In genomic region chr2:168626385-168626784, GRCm38 (mm10) we compare ENCODE assay signal across 11 mouse cellular contexts. TPM values are rescaled to one million over a fixed set of nuclear protein-coding genes. Genes with fewer than 3 reads are reported as not detected.
DNase-seq lines count a peak whose midpoint lies in the region; ATAC-seq and TF ChIP-seq lines count a peak whose summit lies in the region.
"Had no signal": no experiment of that assay in that cellular context is flagged by ENCODE, and none has a peak within 500 bp of the region (broad histone marks: within the 10 kb centered on the region; RNA-seq: fewer than 3 reads in every experiment).

No protein-coding gene starts in this region.

- H3K4me3 ChIP-seq in embryonic facial prominence, embryonic 12.5 days: no peak overlapping the region
- H3K4me3 ChIP-seq in forebrain, embryonic 15.5 days: no peak overlapping the region
- H3K4me3 ChIP-seq in limb, embryonic 12.5 days (replicated peaks): no peak overlapping the region
- no peak overlapping the region for H3K4me3 ChIP-seq in neural tube, embryonic 15.5 days (replicated peaks)
- no peak overlapping the region for H3K4me3 ChIP-seq in gastrocnemius, adult 2 months

- no peak overlapping the region for H3K9ac ChIP-seq in embryonic facial prominence, embryonic 12.5 days
- no peak overlapping the region; the same call in 1 of the 2 replicates for H3K9ac ChIP-seq in forebrain, embryonic 15.5 days (replicated peaks)
- H3K9ac ChIP-seq in limb, embryonic 12.5 days (replicated peaks): peak overlapping the region; percentile 18; the same call in 1 of the 2 replicates
- 0 out of 2 replicates have a peak overlapping the region, but pooled peaks have one; percentile 23 for H3K9ac ChIP-seq in neural tube, embryonic 15.5 days (replicated peaks)
- H3K9ac ChIP-seq: liver, postnatal 0 days had no signal

- H3K4me2 ChIP-seq in embryonic facial prominence, embryonic 12.5 days (replicated peaks): no peak overlapping the region
- H3K4me2 ChIP-seq in forebrain, embryonic 15.5 days (replicated peaks): no peak overlapping the region
- H3K4me2 ChIP-seq in limb, embryonic 12.5 days: no peak overlapping the region
- H3K4me2 ChIP-seq in neural tube, embryonic 15.5 days: no peak overlapping the region

- ATAC-seq in embryonic facial prominence, embryonic 12.5 days (ENCODE audit: insufficient number of reproducible peaks, insufficient read depth, low FRiP score, low TSS enrichment): no peak; the same call in 1 of the 2 replicates
- ATAC-seq in forebrain, embryonic 15.5 days (replicated peaks): peak; percentile 85
- ATAC-seq in limb, embryonic 12.5 days (ENCODE audit: insufficient number of reproducible peaks, insufficient read depth, low FRiP score, low TSS enrichment, low read depth): no peak
- peak; percentile 58 for ATAC-seq in neural tube, embryonic 15.5 days (ENCODE audit: low FRiP score)
- ATAC-seq: liver, postnatal 0 days had no signal

- DNase-seq in gastrocnemius, adult 2 months: no peak
- no peak for DNase-seq in layer of hippocampus, adult 9-10 months (ENCODE audit: low spot score)
- no peak for DNase-seq in right cerebral cortex, postnatal 4 days
- DNase-seq: cerebellum, postnatal 14 days; heart, adult 11 months; kidney, adult 9 months; liver, postnatal 0 days had no signal

- peaks cover 5% of the 10 kb centered on the region; the same call in 1 of the 2 replicates for H3K9me3 ChIP-seq in embryonic facial prominence, embryonic 12.5 days
- H3K9me3 ChIP-seq in forebrain, embryonic 15.5 days: no peaks in the 10 kb centered on the region
- peaks cover 19% of the 10 kb centered on the region; the same call in 1 of the 2 replicates for H3K9me3 ChIP-seq in limb, embryonic 12.5 days
- H3K9me3 ChIP-seq in neural tube, embryonic 15.5 days (replicated peaks): no peaks in the 10 kb centered on the region; the same call in 1 of the 2 replicates

- whole genome bisulfite sequencing in embryonic facial prominence, embryonic 12.5 days: 43% methylated on average over 9 of the region's 9 CpGs
- 19% methylated on average over 9 of the region's 9 CpGs for WGBS in forebrain, embryonic 15.5 days
- 63% methylated on average over 9 of the region's 9 CpGs for WGBS in limb, embryonic 12.5 days
- 24% methylated on average over 9 of the region's 9 CpGs for WGBS in neural tube, embryonic 15.5 days

- intact Hi-C loops in gastrocnemius, adult 2 months (cut with DNase I): loop anchor here (5.0 kb wide), 2 partner anchors 34 to 109 kb away; no protein-coding TSS in a partner anchor

- H3K27me3 ChIP-seq in embryonic facial prominence, embryonic 12.5 days: no peaks in the 10 kb centered on the region
- no peaks in the 10 kb centered on the region for H3K27me3 ChIP-seq in forebrain, embryonic 15.5 days
- H3K27me3 ChIP-seq in limb, embryonic 12.5 days: peaks cover 14% of the 10 kb centered on the region; the same call in 1 of the 2 replicates
- H3K27me3 ChIP-seq in neural tube, embryonic 15.5 days (replicated peaks): no peaks in the 10 kb centered on the region

- H3K4me1 ChIP-seq in embryonic facial prominence, embryonic 12.5 days: peaks cover 19% of the 10 kb centered on the region
- H3K4me1 ChIP-seq in forebrain, embryonic 15.5 days: peaks cover 19% of the 10 kb centered on the region
- peaks cover 34% of the 10 kb centered on the region for H3K4me1 ChIP-seq in limb, embryonic 12.5 days (replicated peaks)
- peaks cover 15% of the 10 kb centered on the region for H3K4me1 ChIP-seq in neural tube, embryonic 15.5 days

- peak overlapping the region; percentile 79 for H3K27ac ChIP-seq in embryonic facial prominence, embryonic 12.5 days
- peak overlapping the region; percentile 82 for H3K27ac ChIP-seq in forebrain, embryonic 15.5 days (replicated peaks)
- no peak overlapping the region for H3K27ac ChIP-seq in limb, embryonic 12.5 days
- peak overlapping the region; percentile 79 for H3K27ac ChIP-seq in neural tube, embryonic 15.5 days (replicated peaks)
- no peak overlapping the region for H3K27ac ChIP-seq in gastrocnemius, adult 2 months

- TF ChIP-seq CTCF in gastrocnemius, adult 2 months (IDR thresholded peaks at IDR 0.05): no peak

- no peaks in the 10 kb centered on the region for H3K36me3 ChIP-seq in embryonic facial prominence, embryonic 12.5 days
- H3K36me3 ChIP-seq in forebrain, embryonic 15.5 days: no peaks in the 10 kb centered on the region
- H3K36me3 ChIP-seq in limb, embryonic 12.5 days: no peaks in the 10 kb centered on the region
- no peaks in the 10 kb centered on the region for H3K36me3 ChIP-seq in neural tube, embryonic 15.5 days

RNA-seq across cellular contexts. Expression of gene Nfatc2, which starts 24.9 kb away (rescaled TPM):
- polyA plus RNA-seq in embryonic facial prominence, embryonic 12.5 days (2016; fragmentation: Nextera tagmentation; extraction: Ambion mirVana): 4.6 and 5.1 TPM in 2 replicates
- polyA plus RNA-seq in forebrain, embryonic 15.5 days (2015; fragmentation: Nextera tagmentation; extraction: Ambion mirVana): 1.9 TPM in 2 replicates
- 5.3 and 5.5 TPM in 2 replicates for polyA plus RNA-seq in limb, embryonic 12.5 days (2016; fragmentation: Nextera tagmentation; extraction: Ambion mirVana)
- polyA plus RNA-seq in neural tube, embryonic 15.5 days (2015; fragmentation: Nextera tagmentation; extraction: Ambion mirVana): 4.8 and 5.6 TPM in 2 replicates
- 1 to 10 TPM; 7.1 to 9.1 TPM for total RNA-seq in gastrocnemius, adult 2 months (2021)

Comparison
In these comparisons a context has a peak if more than half of its experiments do, and no peak if none do; other contexts are left out.
1. ATAC-seq: peak in forebrain, embryonic 15.5 days (single experiment) and neural tube, embryonic 15.5 days (single experiment); none in embryonic facial prominence, embryonic 12.5 days (single experiment) and limb, embryonic 12.5 days (single experiment).
2. H3K27ac ChIP-seq: peak in embryonic facial prominence, embryonic 12.5 days (single experiment), forebrain, embryonic 15.5 days (single experiment) and neural tube, embryonic 15.5 days (single experiment); none in limb, embryonic 12.5 days (single experiment) and gastrocnemius, adult 2 months (single experiment).
3. H3K9ac ChIP-seq: peak in limb, embryonic 12.5 days (single experiment) and neural tube, embryonic 15.5 days (single experiment); none in embryonic facial prominence, embryonic 12.5 days (single experiment) and forebrain, embryonic 15.5 days (single experiment).